Mouse (Mus musculus) adrenal gland, adult 18-20 months (tissue): ENCODE results near the gene Spats1. TPM values are rescaled to one million over a fixed set of nuclear protein-coding genes. Genes with fewer than 3 reads are reported as not detected.
"Not testable (repeated sequence)": the region's sequence is repeated elsewhere in the genome, so short reads cannot be mapped to it uniquely, and the experiment has no call there.

Experiments used
- DNase-seq, 2 experiments: peaks; one replicate each; pipeline ENCODE4 v3.0.0; 2021 to 2022; ENCODE audit warnings: low spot score in 2 of 2
- total RNA-seq, 2 experiments: library from RNA; stranded (reverse); gene quantifications; 1 replicate in 1 of 2; 2 replicates in 1 of 2; pipeline ENCODE4 v1.2.3; 2021

The Spats1 gene
- total RNA-seq, 2 experiments from 2014 or later, result not detected

DNA sequence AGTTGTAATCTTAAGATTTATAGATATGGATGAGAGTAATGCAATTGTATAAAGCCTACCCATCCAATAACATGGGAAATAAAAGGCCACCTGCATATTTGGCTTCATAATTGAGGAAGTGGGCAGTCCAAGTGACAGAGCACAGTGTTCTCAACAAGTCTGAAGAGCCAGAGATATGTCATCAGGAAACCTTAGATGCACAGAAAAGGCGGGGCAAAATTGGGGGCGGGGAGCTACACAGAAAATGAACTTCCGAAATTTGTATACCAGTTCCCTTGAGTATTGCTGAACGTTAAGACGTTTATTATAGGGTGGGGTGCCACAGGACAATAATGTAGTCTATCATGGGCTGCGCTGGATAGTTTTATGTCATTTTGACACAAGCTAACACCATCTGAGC is 25.1 kb downstream of the Spats1 start:
- no peak for DNase-seq

DNA sequence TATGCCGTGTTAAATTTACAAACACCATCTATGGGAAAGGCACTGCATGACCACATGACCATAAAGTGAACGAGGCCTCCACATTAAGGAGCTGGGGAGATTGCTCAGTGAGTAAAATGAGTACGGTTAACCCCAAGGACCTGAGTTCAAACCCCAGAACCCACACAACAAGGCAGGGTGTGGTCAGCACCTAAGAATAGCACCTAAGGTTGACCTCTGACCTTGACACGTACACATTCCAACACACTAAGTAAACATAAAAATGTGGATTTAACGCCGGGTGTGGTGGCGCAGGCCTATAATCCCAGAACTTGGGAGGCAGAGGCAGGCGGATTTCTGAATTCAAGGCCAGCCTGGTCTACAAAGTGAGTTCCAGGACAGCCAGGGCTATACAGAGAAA is 25.6 kb downstream of the Spats1 start:
- no peak for DNase-seq

- DNase-seq, result no peak
These were observed 28.2 kb downstream of the Spats1 start for GRCm38 (mm10) chr17:45447063-45447462.

DNA sequence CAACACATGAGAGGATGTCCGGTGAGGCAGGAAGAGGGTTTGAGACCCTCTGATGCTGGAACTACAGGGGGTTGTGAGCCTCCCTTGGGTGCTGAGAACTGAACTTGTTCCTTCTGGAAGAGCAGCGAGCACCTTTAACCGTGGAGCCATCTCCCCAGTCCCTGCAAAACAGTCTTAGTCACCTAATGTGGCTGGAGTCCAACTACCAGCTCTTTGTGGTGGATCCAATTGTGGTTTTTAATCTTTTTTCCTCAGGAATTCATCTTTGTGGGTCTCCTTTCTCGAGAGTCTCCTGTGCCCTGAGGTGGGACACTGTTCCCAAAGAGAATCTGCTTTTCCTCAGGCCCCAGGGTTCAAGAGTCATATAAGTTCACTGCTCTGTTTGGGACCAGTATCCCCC is 29.3 kb downstream of the Spats1 start:
- no peak for DNase-seq

- no peak for DNase-seq
These were observed 41.0 kb downstream of the Spats1 start for GRCm38 (mm10) chr17:45434262-45434590.

- DNase-seq, result peak; percentile 94 to 97
These were observed 41.6 kb downstream of the Spats1 start, which contains the start of gene Cdc5l for GRCm38 (mm10) chr17:45433419-45434261. Cdc5l (minus strand) TSS chr17:45433737.

GRCm38 (mm10) chr17:45432706-45433398 is 42.4 kb downstream of the Spats1 start:
- no peak for DNase-seq

GRCm38 (mm10) chr17:45432007-45432406 is 43.2 kb downstream of the Spats1 start:
- no peak for DNase-seq

GRCm38 (mm10) chr17:45417387-45417786 is 57.8 kb downstream of the Spats1 start:
- no peak for DNase-seq

GRCm38 (mm10) chr17:45411617-45412016 is 63.6 kb downstream of the Spats1 start:
- DNase-seq, result not testable (repeated sequence)

DNA sequence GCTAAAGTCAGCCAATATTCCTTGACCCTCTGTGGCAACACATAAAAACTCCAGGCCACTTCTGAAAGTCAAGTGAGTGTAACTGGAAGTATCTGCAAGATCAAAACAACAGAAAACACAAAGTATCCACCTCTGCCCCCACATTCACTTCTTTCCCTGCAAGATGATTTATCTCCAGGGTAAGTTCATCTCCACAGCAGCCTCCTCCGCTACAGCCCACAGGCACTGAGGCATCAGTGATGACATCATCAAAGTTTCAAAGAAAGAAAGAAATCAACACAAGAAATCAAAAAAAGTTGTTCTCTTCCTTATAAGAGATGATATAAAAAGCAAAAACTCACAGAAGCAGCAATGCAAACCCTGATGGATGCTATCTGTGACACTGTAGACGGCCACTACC is 66.5 kb downstream of the Spats1 start:
- DNase-seq, result no peak

DNA sequence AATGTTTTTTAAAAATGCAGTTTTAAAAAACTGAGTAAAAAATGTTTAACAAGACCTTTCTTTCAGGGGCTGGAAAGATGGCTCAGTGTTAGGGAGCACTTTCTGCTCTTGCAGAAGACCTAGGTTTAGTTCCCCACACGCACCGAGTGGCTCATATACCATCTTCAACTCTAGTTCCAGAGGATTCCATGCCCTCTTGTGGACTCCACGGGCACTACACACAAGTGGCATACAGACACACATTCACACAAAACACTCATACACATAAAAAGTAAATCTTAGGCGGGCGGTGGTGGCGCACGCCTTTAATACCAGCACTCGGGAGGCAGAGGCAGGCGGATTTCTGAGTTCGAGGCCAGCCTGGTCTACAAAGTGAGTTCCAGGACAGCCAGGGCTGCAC is 68.9 kb downstream of the Spats1 start:
- no peak for DNase-seq

GRCm38 (mm10) chr17:45403207-45403606 is 72.0 kb downstream of the Spats1 start:
- DNase-seq, result peak; percentile 29 to 41

DNA sequence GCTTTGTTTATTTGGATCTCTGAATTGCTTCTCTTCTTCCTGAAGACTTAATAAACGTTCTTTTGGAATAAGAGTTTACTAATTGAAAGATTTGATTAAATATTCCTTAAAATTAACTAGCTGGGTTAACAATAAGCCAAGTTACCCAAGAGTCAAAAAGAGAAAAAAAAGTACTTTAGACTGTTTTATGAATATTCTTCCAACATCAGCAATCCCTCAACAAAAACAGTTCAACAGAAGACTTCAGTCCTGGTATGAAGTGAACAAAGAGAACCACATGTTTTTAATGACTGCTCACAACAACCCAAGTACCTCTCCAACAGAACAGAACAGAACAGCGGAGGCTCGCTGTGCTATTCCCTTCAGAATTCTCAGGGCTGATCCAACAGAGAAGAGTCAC is 72.6 kb downstream of the Spats1 start:
- no peak for DNase-seq

- DNase-seq, result no peak
These were observed 73.1 kb downstream of the Spats1 start for GRCm38 (mm10) chr17:45402126-45402525.

DNA sequence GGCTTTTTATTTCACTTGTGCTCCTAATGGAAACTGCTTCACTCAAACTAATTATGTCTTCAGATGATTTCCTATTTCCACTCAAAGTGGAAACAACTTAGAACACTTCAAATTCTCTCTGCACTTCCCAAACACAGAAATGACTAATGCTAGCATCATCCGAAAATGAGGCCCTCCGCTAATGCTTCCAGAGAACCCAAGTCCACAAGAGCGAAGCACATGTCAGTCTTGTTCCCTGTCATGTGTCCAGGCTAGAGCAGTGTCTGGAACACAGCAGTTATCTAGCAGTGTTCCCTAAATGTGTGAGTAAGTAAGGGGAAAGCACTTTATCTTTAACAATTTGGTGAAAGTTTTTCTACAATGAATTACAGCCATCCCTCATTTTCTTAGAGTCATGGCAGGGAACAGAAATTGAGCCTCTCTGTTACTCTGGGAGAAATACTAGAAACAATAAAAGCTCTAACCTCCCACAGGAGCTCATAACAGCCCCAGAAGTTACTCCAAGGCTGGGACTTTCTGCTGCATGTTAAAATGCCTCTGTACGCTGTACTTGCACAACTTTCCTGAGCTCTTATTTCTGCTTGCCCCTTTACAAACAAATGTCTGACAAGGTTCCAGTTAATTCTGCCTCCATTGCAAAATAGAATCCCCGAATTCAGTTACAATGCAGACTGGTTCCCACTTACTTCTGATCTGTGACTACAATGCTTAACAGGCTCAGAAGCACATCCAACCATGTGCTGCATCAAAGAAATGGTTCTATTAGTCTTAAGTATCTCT is 73.9 kb downstream of the Spats1 start:
- DNase-seq, result no peak

- DNase-seq, result no peak
These were observed 77.2 kb downstream of the Spats1 start for GRCm38 (mm10) chr17:45398021-45398420.

DNA sequence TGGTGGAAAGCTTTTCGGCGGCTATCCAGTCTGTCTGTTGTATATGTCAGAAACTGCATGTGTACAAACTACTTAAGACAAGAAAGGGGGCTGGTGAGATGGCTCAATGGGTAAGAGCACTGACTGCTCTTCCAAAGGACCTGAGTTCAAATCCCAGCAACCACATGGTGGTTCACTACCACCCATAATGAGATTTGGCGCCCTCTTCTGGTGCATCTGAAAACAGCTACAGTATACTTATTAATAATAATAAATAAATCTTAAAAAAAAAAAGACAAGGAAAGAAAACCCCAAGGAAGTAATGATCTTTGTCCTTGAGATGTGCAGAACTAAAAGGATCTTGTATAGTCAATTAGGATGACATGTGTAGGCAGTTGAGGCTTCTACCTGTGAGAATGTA is 77.7 kb downstream of the Spats1 start:
- no peak for DNase-seq

GRCm38 (mm10) chr17:45394612-45395011 is 80.6 kb downstream of the Spats1 start:
- no peak for DNase-seq

DNA sequence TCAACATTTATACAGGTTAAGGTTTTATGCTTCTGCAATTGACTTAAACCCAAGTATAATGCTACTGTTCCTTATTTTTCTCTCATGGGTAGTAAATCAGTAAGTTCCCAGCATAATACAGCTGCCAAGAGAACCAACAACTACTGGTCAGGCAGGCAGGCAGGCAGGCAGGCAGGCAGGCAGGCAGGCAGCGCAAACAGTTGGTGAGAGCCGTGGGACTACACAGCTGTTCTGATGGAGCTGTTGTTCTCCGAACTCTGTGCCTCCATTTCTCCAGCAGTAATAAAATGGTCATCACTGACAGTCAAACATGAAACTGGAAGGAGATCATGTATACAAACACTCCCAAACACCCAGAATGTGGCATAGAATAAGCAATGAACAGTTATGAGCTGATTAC is 81.5 kb downstream of the Spats1 start:
- DNase-seq, result no peak
